Mouse (Mus musculus) heart, adult 18-20 months (tissue): ENCODE measurements around the gene Wfdc1. TPM values are rescaled to one million over a fixed set of nuclear protein-coding genes. Genes with fewer than 3 reads are reported as not detected.

ENCODE experiments used
- DNase-seq, 2 experiments: peaks; one replicate each; pipeline ENCODE4 v3.0.0; 2021 to 2022; ENCODE audit warnings: mixed read lengths in 1 of 2
- total RNA-seq, 2 experiments: library from RNA; stranded (reverse); gene quantifications; 2 replicates each; pipeline ENCODE4 v1.2.3; 2021

The Wfdc1 gene
- total RNA-seq, 2 experiments from 2014 or later: 26.5 to 28.0 TPM

DNA sequence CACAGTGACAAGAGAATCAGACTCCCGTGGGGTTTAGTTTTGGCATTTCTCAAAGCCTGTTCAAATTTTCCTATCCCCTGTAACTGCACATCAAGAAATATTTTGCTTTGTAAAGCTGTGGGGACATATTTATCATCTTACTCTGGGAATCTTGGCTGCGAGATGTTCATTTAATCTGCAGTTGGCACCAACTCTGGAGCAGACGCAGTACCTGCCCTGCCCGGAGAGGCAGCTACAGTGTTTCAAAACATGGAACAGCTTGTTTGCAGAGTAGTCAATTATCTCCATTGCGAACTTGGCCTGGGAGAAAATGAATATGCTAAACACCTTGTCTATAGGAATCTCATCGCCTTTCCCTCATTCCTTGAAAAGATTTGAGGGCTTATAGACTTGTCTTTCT is 27.9 kb upstream of the Wfdc1 start:
- DNase-seq: no peak

DNA sequence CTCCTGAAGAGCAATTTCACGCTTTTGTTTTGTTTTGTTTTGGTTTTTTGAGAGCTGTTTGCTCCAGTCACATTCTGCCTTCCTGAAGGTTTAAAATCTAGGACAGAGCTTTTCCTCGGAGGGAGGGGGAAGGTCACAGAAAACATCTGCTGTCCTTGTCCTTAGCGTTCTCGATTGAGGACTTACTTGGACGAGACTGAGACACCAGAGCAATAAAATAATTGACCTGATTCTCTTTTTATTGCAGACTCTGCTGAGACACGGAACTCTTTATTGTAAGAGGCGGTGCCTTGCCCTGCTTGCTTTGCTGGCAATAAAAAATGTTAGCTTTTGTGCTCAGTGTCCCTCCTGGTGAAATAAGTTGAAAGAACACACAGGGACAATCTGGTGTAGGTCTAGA is 26.4 kb upstream of the Wfdc1 start:
- DNase-seq: no peak

DNA sequence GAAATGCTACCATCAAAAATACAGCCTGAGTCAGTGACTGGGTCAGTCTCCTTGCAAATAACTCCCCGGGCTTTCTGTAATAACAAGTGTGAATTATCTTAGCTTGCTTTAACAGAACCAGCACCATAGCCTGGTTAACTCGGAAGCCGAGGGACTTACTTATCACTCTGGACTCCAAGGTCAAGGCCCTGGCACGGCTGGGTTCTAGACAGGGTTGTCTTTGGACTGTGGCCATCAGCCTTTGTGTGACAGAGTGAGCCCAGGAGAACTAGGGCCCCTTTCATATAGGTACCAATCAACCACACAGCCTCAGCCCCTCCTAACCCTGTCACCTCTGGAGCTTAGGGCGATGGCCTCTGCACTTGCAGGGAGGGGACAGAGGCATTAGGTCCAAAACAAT is 25.1 kb upstream of the Wfdc1 start:
- DNase-seq: no peak

DNA sequence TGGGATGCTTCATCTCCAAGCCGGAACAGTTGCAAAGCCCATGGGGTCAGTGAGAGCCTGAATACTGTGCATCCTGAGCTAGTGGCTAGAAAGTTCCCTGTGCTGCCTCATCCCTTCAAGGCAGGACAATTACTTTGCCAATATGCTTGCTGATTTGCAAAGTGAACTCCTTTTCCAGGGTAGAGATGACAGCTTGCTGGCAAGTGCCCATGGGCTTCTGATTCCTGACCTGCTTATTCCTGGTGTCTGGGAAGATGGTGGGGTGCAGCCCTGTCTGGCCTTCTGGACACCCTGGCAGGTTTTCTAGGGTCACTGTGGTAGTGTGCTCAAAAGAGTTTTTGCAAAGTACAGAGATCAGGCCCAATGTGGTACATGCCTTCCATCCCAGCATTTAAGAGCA is 23.2 kb upstream of the Wfdc1 start:
- no peak for DNase-seq

DNA sequence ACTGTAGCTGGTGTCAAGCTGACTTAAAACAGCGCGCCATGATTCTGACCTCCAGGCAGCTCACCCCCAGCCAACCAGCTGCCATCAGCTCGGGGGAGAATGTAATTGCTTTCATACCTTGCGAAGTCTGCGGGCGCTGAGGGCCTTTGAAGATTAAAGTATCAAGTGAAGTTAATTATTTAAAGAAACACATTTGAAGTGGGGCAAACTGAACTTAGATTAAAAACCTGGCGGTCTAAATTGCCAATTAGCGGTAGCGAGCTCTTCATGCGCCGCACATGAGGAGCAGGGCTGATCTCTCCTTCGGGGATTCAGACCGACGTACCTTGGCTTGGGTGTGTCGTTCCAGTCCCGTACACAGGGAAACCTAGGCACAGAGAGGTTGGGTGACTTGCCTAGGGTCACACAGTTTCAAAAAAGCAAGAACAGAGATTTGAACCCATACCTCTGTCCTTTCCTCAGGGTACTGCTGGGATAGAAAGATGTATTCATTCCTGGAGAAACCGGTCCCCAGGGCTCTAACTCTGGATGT is 21.7 kb upstream of the Wfdc1 start:
- no peak for DNase-seq

DNA sequence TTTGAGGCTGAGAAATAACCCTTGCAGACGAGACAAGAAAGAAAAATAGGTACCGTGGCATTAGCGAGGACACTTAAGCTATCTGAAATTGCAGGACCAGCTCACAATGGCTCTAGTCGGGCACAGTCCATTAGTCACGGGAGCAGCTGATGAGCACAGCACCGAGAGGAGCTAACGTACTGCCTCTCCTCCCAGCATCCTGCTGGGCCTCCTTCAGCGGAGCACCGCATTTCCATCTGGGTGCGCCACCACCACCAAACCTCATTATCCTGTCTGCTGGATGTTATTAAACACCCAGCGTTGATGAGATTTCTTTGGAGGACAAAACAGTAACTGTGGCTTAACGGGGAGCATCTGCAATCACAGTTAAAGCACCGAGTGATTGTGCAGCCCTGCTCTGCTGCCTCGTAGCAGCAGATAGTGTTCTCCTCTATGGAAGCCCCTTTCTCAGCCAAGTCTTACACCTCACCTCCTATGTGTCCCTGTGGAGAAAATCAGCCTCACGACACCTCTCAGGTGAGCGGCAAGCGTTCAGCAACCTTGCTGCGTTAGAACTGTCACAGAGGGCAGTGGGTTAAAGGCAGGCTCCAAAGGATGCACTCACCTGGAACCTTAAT is 21.1 kb upstream of the Wfdc1 start:
- DNase-seq: no peak

DNA sequence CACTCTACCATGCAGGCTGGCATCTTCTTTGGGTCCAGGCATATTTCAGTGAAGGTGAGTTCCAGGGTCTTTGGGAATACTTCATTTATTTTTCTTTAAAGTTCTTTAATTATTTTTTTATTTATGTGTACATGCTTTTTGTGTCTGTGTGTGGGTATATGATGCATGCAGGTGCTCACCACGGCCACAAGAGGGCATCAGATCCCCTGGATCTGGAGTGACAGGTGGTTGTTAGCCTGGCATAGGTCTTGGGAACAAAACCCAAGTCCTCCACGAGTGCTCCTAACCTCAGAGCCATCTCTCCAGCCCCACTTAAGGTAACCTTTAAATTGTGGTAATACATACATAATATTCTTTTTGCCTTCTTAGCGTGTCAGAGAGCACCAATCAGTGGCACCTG is 20.0 kb upstream of the Wfdc1 start:
- no peak for DNase-seq

DNA sequence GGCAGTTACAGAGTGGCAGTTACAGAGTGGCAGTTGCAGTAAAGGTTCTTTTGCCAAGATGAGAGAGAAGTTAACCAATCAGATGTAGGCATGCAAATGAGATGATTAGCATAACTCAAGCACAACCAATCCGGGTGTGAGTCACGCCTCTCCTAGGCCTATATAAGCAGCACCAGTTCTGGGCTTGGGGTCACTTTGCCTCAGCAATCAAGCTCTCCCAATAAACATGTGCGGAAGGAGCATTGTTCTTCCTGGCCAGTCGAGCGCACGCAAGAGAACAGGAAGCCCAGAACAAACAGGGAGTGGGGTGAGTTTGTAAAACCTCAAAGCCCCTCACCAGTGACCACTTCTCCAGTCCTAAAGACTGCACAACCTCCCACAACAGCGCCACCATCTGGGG is 19.3 kb upstream of the Wfdc1 start:
- no peak for DNase-seq

DNA sequence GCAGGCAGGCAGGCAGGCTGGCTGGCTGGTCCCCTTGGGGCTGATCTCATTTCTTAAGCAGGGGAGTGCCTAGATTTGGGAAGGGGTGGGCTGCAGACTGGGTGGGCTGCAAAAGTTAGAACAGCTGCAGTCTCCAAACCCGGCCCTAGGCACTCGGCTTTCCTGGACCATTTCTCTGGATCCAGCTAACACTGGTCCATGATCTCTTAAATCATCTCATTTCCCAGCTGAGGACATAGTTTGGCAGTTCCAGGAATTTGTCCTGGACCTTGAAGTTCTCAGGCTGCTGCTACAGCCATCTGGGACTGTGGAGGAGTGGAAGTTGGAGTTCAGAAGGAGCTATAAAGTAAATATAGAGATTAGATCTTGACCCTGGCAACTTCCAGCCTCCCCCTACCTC is 14.8 kb upstream of the Wfdc1 start:
- DNase-seq: no peak

DNA sequence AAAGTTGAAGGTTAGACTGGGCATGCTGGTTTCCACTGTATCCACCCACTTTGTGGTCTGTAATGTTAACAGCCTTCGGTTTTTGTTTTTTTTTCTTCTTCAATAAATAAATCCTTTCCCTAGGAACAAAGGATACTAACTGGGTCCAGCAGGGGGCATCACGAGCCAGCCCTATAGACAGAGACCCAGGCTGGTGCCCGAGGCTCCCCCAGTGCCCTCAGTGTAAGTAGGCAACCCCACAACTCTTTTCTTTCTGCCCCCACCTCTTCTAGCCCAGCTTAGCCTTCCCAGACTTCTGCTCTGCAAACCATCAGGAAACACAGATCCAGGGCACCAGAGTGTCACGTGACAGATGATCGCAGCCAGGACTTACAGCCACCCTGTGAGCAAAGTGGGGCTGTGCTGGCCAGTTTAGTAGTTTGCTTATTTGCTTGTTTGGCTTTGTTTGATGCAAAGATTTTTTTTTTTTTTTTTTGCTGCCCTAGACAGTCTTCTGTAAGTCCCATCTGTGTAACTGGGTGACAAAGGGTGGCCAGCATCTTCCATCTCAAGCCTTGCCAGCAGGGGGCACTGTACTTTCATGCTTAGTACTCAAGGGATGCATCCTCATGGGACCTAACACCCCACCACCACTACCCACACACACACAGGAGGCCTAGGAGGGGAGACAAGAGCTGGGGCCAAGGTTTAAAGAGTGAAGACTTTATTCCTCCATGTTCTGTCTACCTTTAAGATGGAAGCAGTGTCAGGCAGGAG is 9.3 kb upstream of the Wfdc1 start:
- peak in 1 of 2 experiments; percentile 62 for DNase-seq

DNA sequence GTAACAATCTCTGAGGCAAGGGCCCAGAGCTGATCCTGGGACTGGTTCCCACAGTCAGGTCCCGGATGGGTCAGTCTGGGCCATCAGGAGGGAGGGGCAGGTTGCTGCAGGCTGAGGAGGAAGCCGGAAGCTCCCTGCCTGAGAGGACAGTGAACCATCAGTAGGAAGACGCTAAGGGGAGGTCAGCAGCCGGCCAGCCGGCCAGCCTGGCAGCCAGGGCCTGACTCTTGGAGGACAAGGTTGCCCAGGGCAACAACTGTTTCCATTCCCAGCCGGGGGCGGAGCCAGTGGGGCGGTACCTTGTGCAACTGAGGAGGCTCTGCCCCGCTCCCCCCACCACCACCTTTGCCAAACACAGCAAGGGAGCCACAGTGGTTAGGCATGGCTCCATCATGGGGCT is 5.1 kb upstream of the Wfdc1 start:
- peak; percentile 82 to 86 for DNase-seq

DNA sequence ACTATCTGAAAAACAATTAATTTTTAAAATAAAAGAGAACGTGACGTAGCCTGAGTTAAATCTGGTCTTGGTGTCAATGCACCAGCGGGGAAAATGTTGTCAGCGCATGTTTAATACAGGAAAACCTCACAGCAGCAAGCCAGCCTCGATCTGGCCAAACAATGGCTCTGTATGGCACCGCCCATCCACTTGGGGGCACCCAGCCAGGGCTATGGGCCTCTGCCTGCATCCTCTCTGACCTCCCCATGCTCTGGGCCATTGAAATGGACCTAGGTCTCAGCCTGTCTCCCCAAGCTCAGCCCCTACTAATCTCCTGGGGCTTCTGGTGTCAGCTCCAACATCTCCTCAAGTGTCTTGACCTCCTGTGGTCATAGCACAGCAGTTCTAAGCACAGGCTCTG is 4.3 kb upstream of the Wfdc1 start:
- DNase-seq: no peak

DNA sequence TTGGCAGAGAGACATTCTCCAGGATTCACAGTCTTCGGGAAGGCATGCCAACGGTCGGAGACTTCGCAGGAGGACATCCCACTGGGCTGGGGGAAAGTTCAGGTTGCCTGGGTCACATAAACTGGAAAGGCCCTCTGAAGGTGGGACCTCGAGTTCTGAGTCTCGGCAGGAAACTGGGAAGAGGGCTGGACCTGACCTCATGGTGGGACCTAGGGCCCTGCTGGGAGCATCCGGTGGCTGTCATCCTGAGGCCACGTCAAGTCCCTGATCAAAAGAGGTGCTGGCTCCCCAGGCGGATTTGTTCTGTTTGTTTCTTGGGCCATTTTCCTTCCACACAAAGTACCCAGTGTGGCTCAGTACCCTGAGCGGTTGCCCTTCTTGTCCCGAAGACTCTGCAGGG is 2.7 kb upstream of the Wfdc1 start:
- no peak for DNase-seq

DNA sequence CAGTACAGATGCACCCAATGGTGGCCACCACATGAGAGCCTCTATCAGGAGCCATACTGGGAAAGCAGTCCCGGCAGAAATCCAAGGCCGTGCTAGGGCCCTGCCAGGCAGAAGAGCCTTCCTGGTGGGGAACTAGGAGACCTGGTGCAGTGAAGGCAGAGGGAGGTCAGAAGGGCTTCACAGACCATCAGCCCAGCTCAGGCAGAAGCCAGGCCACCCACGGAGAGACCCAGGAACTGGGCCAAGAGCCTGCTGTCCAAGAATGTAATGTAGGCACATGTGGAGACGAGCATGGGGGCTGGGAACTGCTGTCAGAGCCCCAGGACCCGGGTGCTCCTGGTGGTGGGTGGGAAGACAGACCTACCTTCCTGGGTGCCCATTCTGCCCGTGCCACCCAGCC is 895 bp upstream of the Wfdc1 start:
- peak; percentile 55 to 63 for DNase-seq

DNA sequence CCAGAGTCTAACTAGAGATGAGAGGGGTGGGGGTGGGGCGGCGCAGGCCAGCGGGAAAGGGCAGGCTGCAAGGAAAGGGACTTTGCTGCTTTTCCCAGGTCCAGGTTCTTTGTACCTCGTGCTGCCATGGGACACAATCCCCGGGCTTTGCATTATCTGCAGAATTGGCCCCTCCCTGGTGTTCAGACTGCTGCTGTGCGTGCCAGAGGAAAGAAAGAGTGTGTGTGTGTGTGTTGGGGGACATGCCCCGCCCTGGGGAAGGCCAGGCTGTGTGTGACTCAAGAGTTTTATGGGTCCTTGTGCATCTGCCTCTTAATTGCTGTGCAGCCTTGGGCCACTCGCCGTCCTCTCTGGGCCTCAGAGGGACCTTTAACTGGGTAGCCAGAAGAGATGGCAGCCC is 2.3 kb downstream of the Wfdc1 start:
- DNase-seq: no peak

DNA sequence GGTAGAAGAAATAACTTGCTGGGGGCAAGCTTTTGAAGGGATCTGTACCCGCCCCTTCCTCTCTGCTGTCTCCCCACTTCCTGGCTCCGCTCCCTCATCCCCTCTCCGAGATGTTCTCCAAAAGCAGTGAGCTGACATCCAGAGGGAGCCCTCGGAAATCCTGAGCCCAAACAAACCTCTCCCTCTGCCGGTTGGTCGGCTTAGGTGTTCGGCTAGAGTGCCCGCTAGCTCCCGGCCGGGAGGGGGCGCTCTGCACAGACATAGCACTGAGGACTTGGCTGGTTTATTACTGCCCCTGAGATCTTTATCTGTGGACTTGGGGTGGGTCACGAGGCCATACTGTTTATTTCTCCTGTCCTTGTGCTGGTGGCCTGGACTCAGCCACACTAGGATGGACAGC is 3.1 kb downstream of the Wfdc1 start:
- DNase-seq: peak in 1 of 2 experiments; percentile 49

DNA sequence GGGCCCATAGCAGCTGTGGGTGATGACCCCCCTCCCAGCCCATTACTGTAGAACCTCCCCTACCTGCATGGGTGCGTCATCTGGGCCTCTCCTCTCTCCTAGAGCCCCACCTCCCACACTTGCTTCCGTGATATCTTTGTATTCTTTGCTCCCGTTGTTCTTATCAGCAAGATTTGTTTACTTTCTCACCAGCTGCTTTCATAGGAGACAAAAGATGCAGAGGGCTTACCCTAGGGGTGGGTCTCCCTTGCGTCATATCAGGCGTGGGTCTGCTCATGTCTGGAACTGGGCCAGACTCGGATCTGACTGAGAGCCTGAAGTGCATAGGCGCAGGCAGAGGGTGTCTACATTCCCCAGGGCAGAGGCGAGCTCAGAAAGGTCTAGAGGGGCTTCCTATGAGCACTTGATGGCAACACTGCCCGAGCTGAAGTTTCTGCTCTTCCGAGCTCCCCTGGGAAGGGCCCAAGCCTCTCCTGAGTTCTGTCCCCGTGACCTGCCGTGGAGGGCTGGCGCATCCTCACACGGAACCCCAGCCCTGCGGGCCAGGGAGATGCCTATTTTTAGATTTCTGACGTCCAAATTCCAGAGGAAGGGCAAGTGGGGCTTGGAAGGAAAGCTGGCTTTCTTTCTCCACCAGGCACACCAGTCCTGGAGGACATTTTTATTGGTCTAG is 4.4 kb downstream of the Wfdc1 start:
- DNase-seq: peak; percentile 75 to 85

DNA sequence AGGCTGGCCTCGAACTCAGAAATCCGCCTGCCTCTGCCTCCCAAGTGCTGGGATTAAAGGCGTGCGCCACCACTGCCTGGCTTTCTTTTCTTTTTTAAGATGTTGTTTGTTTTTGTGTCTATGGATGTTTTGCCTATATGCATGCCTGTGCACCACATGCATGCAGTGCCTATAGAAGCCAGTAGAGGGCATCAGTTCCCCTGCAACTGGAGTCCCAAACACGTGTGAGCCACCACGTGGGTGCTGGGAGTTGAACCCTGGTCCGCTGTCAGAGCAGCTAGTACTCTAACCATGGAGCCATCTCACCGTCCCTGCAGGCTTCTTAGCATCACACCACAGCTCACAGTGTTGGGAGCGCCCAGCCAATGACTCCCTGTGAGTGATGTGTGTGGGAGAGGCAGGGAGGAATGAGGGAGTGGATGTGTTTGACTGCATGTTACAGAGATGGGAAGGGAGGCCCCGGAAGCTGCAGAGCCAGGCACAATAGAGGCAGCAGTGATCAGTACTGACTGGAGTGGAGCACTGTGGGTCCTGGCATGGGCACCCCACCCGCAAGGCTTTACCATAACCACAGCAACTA is 7.9 kb downstream of the Wfdc1 start:
- DNase-seq: no peak

DNA sequence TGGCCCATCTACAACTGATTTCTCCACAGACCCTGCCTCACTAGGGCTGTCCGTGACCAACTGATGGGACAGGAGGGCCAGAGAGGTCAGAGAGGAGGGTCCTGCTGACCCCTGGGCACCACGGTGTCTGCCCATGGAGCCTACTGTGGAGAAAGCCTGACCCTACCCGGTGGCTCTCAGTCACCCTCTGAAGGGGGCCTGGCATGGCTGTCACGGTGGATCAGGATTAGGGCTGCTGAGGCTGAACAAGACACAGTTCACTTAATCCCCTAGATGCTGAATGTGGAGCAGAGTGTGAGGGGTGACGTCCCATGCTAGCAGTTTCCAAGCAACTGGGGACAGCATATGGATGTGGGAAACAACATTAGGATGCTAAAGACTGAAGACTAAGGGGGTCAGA is 9.3 kb downstream of the Wfdc1 start:
- no peak for DNase-seq

DNA sequence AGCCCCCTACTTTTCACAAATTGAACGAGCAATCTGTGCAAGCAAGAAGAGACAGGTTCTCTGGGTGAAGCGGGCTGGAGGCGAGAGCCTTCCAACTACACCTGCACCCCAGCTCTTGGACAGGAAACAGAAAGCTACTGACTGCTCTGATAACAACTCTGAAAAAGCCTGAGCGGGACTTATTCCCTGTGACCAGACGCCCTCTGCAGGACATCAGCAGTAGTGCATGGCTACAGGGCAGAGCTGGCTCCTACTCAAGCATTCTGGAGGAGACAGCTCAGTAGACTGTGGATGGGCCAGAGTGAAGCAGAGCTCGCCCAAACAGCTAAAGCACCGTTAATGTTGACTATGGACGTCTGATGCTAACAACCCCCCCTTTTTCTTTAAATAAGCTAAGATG is 10.2 kb downstream of the Wfdc1 start:
- DNase-seq: peak; percentile 89 to 96

DNA sequence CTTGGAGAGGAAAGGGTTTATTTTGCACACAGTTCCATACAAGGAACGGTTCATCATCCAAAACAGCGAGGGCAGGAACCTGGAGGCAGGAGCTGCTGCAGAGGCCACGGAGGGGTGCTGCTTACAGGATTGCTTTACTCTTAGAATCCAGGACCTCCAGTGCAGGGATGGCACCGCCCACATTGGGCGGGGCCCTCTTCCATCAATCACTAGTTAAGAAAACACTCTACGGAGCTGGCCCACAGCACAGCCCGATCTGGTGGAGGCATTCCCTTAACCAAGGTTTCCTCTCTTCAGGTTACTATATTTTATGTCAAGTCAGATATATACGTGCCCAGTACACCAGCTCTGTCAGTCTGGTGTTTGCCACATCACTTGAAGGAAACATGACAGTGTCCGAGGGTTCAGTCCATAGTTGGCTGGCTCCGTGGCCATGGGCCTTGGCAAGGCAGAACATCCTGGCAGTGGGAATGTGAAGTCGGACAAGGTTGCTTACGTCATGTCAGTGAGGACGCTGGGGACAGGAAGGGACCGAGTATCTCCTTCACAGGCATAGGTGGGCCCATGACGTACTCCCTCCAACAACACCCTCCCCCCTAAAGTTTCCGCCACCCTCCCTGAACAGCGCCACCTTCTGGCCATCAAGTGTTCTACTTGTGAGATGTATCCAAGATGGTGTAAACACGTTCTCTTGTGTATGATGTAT is 12.1 kb downstream of the Wfdc1 start:
- peak in 1 of 2 experiments; percentile 36 for DNase-seq

DNA sequence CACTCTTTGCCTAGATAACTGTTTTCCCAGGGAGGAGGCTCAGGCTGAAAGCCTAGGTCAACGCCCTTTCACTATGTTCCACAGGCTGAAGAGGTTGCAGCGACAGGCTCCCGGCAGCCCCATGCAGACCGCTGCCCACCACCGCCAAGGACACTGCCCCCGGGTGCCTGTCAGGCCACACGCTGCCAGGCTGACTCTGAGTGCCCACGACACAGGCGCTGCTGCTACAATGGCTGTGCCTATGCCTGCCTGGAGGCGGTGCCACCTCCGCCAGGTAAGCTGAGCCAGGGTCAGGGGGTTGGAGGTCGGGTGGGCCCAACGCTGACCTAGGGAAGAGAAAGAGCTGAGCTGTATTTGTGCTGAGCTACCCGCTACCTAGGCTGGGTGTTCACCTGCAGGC is 13.0 kb downstream of the Wfdc1 start:
- DNase-seq: no peak
